Mouse (Mus musculus): Measurements from ENCODE around the gene Fam71b.
A peak's percentile ranks its signal among the peaks of the same experiment; 100 is the strongest.
"Not testable (repeated sequence)": the region's sequence is repeated elsewhere in the genome, so short reads cannot be mapped to it uniquely, and the experiment has no call there.

The Fam71b gene

DNA sequence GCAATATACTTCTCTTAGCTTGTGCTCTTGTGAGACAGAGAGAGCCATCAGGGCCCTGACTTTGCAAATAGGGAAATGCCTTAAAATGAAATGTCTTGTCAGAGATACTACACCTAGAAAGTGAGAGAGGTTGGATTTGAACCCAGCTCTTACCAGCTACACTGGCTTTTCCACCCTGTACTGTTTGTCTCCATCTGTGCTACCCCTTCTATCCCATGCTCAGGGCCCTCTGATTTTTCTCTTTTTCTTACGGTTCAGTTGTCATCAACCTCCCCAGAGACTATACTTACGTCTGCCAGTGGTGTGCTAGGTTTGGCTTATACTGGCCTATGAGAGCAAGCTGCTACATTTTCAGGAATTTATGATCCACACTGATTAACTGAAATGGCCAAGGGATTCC is 11.4 kb upstream of the Fam71b start:
- DNase-seq, result no peak

DNA sequence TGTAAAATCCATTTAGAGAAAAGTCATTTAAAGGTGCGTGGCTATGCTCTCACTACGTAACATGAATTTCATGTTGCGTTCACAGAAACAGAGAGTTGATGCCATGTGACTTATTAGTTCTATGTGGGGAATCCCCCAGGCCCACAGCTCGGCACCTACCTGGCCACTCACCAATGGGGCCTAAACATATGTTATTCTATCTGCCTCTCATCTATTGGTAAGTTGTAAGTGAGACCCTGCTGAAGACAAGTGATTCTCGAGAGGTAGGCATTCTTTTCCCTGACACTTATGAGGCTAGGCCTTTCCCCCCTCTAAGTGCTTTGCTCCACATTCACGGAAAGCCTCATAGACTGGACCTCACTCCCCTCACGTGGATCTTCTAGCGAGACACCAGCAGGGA is 9.8 kb upstream of the Fam71b start:
- DNase-seq, result no peak

DNA sequence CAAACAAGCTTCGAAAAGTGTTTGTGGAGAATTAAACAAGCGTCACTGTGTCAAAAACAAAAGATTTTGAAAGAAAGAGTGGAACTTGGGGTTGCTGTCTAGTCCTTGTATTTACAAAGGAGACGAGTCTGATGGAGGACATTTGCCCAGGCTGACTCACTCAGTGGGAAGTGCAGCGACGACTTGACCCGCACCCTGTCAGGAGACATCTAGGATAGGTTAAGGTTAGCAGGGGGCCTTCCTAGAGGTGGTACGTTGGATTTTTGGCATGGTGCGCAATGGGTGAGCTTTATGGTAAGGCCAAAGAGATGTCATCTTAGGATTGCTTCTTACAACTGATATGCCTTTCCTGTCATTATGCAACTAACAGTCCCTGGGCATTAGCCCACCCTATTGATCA is 9.3 kb upstream of the Fam71b start:
- DNase-seq, result no peak

DNA sequence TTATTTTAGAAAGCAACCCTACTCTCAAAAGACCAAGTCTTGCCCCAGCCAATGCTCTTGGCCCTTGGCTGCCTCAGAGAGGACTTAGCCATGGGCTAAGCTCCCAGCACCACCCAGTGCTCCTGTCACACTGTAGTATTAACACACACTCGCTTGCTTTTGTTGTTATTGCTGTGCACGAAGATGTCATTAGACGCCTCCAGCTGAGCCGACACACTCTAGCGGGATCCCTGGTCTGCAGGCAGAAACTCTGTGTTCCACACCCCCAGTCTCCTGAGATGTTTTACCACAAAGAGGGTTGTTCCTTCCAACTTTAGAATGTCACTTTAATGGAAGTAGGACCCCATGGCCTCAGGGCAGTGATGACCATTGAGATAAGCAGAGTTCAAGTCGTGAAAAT is 7.9 kb upstream of the Fam71b start:
- no peak for DNase-seq

DNA sequence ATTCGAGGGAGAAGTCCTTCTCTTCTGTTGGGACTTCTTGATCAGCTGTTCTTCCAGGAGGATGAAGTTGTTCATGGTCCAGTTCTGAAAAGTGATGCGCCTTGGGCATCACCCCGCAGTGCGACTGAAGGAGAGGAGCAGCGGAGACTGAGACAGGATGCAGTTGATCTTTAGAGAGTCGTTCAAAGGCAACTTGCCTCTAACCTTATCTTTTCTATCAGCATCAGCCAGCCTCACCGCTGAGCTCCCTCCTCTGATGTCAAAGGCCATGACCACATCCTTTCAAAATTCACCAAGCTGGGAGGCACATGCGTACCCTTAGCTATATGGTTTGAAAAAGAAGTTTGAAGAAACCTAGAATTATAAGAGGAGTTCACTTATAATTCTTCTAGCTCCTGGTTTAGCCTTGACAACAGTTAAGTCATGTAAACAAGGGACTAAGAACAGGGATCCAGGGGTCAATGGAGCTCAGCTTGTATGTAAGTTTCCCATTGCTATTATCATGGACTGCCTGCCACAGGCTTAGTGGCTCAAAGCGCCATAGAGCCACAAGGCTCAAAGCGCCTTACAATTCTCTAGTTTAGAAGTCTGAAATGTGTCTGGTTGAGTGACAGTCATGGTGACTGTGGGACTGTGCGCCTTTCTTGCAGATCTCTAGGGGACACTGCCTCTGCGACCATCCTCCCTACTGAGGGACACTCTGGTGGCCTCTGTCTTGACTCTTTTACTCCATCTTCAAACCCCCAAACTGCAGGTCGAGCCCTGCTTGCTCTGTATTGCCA is 6.8 kb upstream of the Fam71b start, which contains the start of gene Itk:
Gene Itk (minus strand): TSS at position 180 of the 782 bp plus-strand sequence.
- no peak for DNase-seq

DNA sequence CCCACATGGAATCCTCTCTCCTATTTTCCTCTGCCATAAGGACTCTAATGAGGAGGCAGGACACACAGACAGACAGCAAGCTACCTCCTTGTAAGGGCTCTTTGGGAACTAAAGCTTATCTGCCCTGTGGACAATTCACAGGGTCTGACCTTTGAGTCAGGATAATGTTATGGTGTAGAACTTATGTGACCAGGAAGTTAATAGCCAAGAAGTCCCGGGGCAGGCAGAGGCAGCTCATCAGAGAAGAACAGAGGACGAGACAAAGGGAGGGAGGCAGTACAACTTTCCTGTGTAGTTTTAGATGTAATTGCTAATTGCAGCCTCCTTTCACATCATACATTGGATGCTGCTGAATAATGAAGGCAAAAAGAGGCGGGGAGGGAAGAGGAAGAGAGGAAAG is 5.7 kb upstream of the Fam71b start:
- DNase-seq, result no peak

DNA sequence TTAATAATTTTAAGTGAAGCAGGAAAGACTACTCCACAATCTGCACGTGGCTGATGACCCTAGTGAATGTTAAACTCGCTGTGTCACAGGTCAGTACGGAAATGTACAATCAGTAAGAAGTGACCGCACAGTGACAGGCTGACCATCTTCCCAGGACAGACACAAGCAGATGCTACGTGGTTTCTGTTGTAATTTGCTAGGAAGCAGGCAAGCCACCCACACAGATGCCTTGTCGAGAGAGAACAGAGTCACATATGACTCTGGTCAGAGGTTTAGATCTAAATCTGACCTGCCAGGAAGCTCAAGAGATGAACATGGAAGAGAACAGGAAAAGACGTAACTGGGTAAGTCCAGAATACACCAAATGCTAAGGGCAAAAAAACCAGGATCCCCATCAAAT is 3.5 kb upstream of the Fam71b start:
- DNase-seq, result no peak

DNA sequence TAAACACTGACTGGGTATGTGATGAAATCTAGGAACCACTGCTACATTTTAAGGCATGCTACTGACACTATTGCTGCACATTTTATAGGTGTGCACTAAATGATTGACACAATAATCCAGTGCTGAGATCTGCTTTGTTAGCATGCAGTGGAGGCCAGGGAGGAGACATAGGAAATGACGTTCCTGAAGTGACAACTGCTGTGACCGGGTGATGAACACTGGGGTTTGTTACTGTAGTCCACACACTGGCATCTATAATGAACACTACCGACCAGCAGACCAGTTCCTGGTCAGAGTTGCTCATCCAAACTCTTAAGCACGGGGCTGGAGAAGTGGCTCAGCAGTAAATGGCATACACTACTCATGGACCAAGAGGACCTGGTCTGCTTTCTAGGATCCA is 2.9 kb upstream of the Fam71b start:
- no peak for DNase-seq

DNA sequence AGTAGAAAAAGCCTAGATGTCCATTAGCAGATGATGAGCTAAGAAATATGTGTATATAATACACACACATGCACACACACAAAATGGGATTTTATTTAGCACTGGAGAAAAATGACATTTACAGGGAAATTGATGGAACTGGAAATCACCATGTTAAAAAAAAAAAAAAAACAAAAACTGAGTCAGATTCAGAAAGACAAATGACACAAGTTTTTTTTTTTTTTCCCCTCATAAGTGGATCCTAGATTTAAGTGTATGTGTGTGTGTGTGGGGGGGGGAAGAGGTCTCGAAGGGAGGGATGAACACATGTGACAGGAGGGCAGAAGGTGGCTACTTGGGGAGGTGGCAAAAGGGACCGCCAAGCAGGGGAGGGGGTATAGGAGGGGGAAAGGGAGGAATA is 1.3 kb upstream of the Fam71b start:
- DNase-seq, result no peak

DNA sequence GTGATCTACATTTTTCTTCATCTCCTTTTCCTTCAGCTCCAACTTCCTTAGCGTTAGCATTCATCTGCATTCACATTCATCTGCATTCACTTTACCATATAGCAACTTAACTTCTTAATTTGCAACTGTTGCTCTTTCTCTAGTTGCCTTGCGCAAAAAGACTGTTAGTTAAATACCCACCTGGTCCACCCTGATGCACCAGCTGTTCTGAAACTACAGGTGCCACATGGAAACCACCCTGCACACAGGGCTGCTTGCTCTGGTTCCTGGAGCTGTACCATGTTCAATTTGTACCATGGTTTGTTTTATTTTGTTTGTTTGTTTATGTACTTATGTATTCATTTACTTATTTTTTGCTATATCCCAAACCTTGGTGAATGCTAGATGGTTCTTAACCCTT is 661 bp upstream of the Fam71b start:
- DNase-seq, result no peak

DNA sequence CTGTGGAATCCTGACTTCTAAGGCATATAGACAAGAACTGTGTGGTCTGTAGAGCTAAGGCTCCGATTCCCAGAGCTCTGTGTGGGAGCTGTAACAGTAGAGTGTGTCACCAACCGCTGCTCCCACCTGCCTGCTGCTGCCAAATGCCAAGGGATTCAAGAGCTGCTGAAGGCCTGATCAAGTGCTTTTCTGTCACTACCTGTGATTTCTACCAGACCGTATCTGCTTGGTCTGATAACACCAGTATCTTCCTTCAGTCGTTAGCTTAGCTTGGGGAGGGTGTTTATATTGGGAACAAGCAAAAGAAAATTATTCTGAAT is 461 bp downstream of the Fam71b start:
- DNase-seq, result no peak

DNA sequence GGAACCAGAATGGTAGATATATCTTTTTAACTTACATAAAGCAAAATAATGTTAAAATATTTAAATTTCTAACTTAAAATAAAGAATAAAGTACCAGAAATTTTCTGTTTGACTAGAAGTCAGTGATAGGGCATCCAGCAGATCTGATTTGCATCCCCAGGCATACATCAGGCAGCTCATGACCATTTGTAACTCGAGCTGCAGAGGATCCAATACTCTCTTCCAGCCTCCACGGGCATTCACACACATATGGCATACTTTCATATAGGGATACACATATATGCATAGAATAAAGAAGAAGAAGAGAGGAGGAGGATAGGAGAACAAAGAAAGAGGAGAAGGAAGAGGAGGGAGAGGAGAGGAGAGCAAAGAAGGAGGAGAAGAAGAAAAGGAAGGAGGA is 1.5 kb downstream of the Fam71b start:
- DNase-seq, result no peak

DNA sequence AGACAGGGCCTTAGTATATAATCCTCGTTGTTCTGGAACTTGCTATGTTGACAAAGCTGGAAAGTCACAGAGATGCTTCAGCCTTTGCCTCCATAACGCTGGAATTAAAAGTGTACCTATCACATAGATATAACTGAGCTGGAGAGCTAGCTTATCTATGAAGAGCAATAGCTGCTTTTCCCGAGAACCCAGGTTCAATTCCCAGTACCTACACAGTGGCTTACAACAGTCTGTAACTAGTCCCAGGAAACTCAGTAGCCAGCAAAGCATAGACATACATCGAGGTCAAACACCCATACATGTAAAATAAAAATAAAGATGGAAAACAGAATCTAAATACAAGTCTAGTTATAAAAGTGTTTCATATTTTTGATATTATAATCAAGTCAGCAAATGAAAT is 2.1 kb downstream of the Fam71b start:
- DNase-seq, result no peak

DNA sequence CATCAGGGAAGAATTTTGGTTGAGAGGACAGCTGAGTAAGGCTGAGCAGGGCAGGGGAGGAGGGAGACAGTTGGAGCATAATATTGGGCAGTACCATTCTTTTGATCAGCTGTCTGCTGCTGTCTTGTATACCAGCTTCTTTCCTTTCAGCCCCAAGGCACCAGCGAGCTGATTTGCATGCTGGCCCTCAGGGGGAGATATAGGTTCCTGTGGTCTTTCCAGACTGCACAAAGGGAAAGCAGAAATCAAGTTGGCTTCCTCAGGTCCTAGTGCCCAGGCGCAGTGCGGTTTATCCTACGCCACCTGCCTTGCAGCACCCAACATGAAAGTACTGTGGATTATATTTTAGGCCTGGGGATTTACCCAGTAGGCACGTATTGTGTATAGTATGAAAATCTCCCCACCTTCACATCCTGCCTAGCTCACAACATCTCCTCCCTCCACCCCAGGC is 2.6 kb downstream of the Fam71b start:
- DNase-seq, result no peak

DNA sequence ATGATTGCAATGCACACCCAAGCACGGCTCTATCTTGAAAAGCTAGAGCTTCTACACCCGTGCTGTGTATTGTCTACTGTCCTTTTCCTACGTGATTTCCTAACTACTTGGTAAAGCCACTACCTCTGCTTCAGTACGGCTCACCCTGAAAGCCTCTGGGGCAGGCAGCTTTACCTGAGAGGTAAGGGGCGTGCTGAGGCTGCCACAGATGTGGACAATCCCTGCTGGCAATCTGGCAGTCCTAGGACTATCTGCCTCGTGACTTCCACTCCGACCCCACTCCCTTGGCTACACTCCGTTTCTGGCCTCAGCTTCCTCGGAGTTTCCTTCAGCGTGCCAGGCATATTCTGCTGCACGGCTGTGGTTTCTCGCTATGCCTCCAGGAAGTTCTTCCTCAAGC is 5.2 kb downstream of the Fam71b start:
- DNase-seq, result no peak

DNA sequence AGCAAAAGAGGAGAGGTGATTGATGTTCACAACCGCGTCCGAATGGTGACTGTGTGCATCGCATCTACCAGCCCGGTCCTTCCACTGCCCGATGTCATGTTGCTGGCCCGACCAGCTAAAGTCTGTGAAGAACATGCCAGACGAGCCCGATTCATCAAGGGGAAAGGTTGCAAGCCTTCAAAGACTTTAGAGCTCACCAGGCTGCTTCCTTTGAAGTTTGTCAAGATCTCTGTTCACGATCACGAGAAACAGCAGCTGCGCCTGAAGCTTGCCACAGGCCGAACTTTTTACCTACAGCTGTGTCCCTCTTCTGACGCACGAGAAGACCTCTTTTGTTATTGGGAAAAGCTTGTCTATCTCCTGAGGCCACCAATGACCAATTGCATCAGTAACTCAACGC is 8.6 kb downstream of the Fam71b start:
- DNase-seq, result no peak

DNA sequence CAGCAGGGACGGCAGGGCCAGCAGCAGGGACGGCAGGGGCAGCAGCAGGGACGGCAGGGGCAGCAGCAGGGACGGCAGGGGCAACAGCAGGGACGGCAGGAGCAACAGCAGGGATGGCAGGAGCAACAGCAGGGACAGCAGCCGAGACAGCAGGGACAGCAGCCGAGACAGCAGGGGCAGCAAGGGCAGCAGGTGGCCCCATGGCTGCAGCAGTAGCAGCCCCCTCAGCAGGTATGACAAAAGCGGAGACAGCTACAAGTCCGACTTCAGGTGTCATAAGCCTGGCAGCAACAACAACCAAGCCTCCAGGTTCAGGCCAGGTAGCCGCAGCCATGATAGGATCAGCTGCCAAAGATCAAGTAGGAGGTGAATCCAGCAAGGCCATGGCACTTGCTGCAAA is 10.4 kb downstream of the Fam71b start:
- DNase-seq, result peak; percentile 9

DNA sequence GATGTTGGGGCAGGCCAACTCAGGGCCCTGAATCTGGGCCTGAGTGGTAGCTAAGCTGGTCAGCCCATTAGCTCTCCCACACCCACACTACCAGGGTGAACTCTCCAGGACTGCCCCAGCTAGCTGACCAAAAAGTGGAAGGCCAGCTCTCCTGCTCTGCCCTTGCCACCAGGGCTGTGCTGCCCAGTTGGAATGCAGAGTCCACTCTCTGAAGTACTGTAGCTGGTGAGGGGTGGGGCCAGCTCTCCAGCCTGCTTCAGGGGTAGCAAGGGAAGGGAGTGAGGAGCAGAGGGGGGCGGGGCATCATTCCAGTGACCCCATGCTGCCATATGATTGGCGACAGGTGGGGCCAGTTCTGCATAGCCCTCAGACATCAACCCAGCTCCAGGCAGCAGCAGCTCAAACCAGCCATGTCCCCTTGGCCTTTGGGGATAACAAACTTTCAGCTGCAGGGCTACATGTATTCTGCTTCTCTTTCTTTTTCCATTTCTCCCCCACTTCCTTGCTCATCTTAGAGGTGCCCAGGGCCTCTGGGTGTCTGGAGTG is 13.7 kb downstream of the Fam71b start:
- DNase-seq, result no peak

DNA sequence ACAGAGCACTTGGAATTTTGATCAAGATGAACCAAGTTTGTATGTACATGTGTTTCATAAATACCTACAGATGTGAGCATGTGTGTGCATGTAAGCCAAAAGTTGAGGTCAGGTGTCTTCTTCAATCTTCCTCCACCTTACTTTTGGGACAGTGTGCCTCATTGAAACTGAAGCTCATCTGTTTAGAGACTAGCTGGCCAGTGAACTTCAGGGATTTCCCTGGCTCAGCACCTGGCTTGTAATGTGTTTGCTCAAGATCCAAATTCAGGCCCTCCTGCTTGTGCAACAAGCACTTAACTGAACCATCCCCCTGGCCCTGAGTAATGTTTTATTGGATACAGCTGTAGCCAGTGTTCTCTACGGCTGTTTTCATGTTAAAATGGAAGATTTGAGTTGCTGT is 22.1 kb downstream of the Fam71b start:
- no peak for DNase-seq

DNA sequence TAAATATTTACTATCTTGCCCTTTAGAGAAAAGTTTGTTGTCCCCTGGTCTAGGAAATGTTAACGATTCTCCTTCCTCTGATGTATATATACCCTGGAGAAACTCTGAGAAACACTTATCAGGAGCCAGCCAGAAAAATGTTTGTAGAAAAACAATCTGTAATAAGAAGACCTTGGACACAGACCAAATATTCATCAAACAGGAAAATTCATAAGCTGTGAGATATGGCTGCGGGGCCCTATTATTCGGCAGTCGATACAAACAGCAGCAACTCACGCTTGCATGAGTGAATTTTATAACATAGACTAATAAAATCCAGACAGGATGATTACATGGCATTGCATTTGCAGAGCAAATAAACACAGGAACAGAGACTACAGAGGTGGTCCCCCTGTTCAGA is 22.5 kb downstream of the Fam71b start:
- no peak for DNase-seq

DNA sequence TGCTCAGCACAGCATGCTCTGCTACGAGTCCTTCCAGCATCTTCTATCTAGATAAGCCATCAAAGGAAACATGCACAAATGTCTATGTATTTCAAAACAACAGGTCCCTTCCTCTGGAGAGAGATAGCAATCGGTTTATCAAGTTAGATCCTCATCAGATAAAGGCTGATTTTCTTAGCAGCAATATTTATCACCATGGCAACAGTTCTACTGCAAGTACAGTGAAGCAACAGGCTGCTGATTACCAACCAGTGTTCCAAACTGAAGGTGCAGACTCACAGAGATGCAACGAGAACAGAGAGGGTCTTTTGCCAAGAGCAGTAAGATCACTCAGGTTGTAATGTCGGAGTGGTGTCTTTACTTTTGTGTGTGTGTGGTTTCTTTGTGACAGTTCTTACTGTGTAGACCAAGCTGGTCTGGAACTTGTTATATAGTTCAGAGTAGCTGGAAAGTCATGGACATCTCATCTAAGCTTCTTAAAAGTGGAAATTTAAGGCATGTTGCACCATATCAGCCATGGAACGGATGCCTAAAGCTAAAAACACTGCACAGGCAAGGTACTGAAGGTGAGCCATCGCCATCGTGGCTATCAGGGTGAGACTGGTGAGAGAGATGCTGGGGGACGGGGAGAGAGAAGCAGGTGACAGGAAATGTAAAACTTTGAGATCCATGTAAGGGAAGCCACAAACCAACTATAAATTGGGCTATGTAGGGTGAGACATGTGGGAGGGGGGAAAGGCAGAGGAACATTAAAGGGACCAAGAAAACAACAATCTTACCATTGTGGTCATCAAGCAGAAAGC is 24.9 kb downstream of the Fam71b start:
- DNase-seq, result no peak

DNA sequence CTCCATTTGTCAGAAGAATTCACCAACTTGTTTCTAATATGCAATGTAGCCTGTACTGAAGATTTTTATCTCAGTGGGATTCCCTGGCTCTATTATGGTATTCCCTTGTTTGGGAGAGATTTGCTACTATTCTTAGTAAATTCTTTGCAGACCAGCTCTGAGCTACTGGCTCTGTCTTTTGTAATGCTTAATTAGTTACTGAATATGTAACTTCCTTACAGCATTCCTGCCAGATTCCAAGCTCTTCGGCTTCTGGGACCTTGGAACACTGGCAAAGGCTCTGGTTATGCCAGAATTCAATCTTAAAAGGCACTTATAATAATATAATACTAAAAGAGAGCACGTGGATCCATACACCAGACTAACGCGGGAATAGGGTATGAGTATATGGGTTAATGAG is 31.8 kb downstream of the Fam71b start:
- DNase-seq, result not testable (repeated sequence)

DNA sequence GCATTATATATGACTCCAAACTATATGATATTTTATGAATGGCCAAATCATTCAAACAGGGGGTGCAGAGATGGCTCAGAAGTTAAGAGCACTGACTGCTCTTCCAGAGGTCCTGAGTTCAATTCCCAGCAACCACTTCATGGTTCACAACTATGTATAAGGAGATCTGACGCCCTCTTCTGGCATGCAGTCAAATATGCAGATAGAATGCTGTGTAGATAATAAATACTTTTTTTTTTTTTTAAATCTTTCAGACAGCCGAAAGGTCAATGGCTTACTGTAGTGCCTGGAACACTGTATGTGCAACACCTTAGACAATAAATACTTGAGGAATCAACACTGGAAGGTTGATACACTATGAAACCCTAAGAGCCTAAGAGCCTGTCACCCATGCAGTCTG is 33.8 kb downstream of the Fam71b start:
- DNase-seq, result no peak

DNA sequence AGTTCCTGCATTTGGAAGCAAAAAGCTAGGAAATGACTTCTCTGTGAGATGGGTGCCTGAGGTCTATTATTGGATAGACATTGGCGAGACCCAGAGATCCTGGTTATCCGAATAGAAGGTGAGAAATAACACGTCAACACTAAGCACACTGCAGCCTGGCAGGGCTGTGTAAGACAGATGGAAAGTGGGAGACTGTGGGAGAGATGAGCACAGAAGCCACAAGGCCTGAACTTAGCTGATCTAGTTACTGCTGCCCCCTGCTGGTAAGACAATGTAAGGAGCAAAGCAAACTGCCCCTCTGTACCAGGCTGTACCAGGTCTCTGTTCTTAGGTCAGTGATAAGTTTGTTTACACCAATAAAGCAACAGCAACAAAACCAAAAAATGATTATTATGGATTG is 34.8 kb downstream of the Fam71b start:
- peak; percentile 80 for DNase-seq

Data from cerebellum, adult 8-10 months (tissue).